Mouse (Mus musculus) T-helper 1 cell (primary cell): Measurements from ENCODE around the gene Gm21477.
"Not testable (repeated sequence)": the region's sequence is repeated elsewhere in the genome, so short reads cannot be mapped to it uniquely, and the experiment has no call there.

Experiments used
- in situ Hi-C: fragments of 300-600 bp; cut with MboI, MseI; formaldehyde crosslinking; loops from one replicate; pipeline ENCODE4 v1.15.1; 2025; ENCODE audit warnings: high pct_unique_total_duplicates

The Gm21477 gene

GRCm38 (mm10) chrY:87116521-87116920 is at the start of gene Gm21477:
Gene Gm21477, plus strand, starts transcription at chrY:87116821.
- in situ Hi-C loops, result not testable (repeated sequence)
